8 mouse cellular contexts compared by ENCODE assay signal in the genomic region with DNA sequence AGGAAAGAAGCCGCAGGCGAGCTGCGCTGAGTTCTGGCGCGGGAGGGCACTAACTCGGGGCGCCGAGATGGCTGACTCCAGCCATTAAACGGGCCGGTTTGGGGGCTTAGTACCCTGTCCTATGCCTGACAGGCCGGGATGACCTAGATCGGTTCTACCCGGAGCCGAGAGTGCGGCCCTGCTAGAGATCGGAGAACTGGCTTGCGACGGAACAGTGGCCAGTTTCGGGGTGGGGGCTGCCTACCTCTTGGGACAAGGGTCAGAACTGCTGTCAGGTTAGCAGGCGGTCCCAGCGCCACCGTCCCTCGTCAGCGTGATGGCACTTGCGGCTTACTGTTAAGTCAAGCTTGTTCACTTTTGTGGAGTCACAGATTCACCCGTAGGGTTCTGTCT. TPM values are rescaled to one million over a fixed set of nuclear protein-coding genes. Genes with fewer than 3 reads are reported as not detected.
DNase-seq lines count a peak whose midpoint lies in the region; ATAC-seq and TF ChIP-seq lines count a peak whose summit lies in the region.

No protein-coding gene starts in this region.

- H3K4me3 ChIP-seq in heart, embryonic 16.5 days (ENCODE audit: low read length), result peak overlapping the region; percentile 94
- H3K4me3 ChIP-seq in forebrain, embryonic 14.5 days (ENCODE audit: low read depth, low read length), result peak overlapping the region; percentile 100
- peak overlapping the region; percentile 98 for H3K4me3 ChIP-seq in liver, embryonic 15.5 days (replicated peaks)

- in situ Hi-C loops in Patski (cut with MboI; ENCODE audit: low pct_unique_long_range_greater_than_20kb), result no loop called here

- H3K9me3 ChIP-seq in heart, embryonic 16.5 days (replicated peaks; ENCODE audit: control insufficient read depth, low read length), result no peaks in the 10 kb centered on the region
- H3K9me3 ChIP-seq in forebrain, embryonic 14.5 days (replicated peaks; ENCODE audit: control insufficient read depth, low read length), result no peaks in the 10 kb centered on the region
- H3K9me3 ChIP-seq in liver, embryonic 15.5 days (replicated peaks), result no peaks in the 10 kb centered on the region

- POLR2A ChIA-PET in Patski (lab: Charles Lee), result interaction anchor here (0.6 to 1.1 kb wide), 3 partner anchors 9 to 54 kb away, joined by 3 to 4 read pairs (median 4); a partner anchor contains a TSS

- peak overlapping the region; percentile 99 for H3K9ac ChIP-seq in heart, embryonic 16.5 days (ENCODE audit: low read length)
- H3K9ac ChIP-seq in forebrain, embryonic 14.5 days (ENCODE audit: low read length), result peak overlapping the region; percentile 97
- H3K9ac ChIP-seq in liver, embryonic 15.5 days, result peak overlapping the region; percentile 95

- peaks cover 23% of the 10 kb centered on the region for H3K36me3 ChIP-seq in heart, embryonic 16.5 days (ENCODE audit: control insufficient read depth, insufficient read depth)
- peaks cover 49% of the 10 kb centered on the region for H3K36me3 ChIP-seq in forebrain, embryonic 14.5 days (ENCODE audit: control insufficient read depth, insufficient read depth, low read length)
- H3K36me3 ChIP-seq in liver, embryonic 15.5 days (replicated peaks), result peaks cover 57% of the 10 kb centered on the region

- no peak for TF ChIP-seq CTCF in Patski (IDR thresholded peaks at IDR 0.05)

- no peak for DNase-seq in heart, postnatal 4 days
- DNase-seq in Patski (ENCODE audit: low read depth, low spot score), result no peak
- no peak for DNase-seq in forebrain, embryonic 14.5 days (ENCODE audit: low spot score)
- DNase-seq in retina, postnatal 1 day, result no peak
- no peak for DNase-seq in left cerebral cortex, adult 11 months (ENCODE audit: low spot score)
- no peak for DNase-seq in frontal cortex, postnatal 25 days (ENCODE audit: low spot score in 2 of 2)

- H3K27me3 ChIP-seq in heart, embryonic 16.5 days (ENCODE audit: control insufficient read depth, insufficient read depth, low read length), result no peaks in the 10 kb centered on the region
- H3K27me3 ChIP-seq in Patski, result no peaks in the 10 kb centered on the region
- H3K27me3 ChIP-seq in forebrain, embryonic 14.5 days (replicated peaks; ENCODE audit: control insufficient read depth, insufficient read depth, low read length), result no peaks in the 10 kb centered on the region
- H3K27me3 ChIP-seq in liver, embryonic 15.5 days, result no peaks in the 10 kb centered on the region

- H3K27ac ChIP-seq in heart, embryonic 16.5 days (ENCODE audit: low read length), result peak overlapping the region; percentile 91
- peak overlapping the region; percentile 89 for H3K27ac ChIP-seq in forebrain, embryonic 14.5 days (ENCODE audit: low read depth, low read length)
- H3K27ac ChIP-seq in liver, embryonic 15.5 days (replicated peaks), result peak overlapping the region; percentile 91

- CTCF ChIA-PET in Patski (lab: Charles Lee), result no interaction called here

- H3K4me2 ChIP-seq in heart, embryonic 16.5 days (ENCODE audit: low read depth, low read length), result peak overlapping the region; percentile 93
- H3K4me2 ChIP-seq in forebrain, embryonic 14.5 days (ENCODE audit: low read length), result peak overlapping the region; percentile 92
- peak overlapping the region; percentile 85 for H3K4me2 ChIP-seq in liver, embryonic 15.5 days

- peaks cover 33% of the 10 kb centered on the region for H3K4me1 ChIP-seq in heart, embryonic 16.5 days (ENCODE audit: control insufficient read depth, insufficient read depth, low read length)
- peaks cover 16% of the 10 kb centered on the region for H3K4me1 ChIP-seq in forebrain, embryonic 14.5 days (ENCODE audit: control insufficient read depth, insufficient read depth, low read length)
- H3K4me1 ChIP-seq in liver, embryonic 15.5 days (replicated peaks), result peaks cover 60% of the 10 kb centered on the region

- WGBS in heart, embryonic 16.5 days, result under 1% methylated on average over 26 of the region's 26 CpGs
- WGBS in forebrain, embryonic 14.5 days, result under 1% methylated on average over 26 of the region's 26 CpGs
- WGBS in liver, embryonic 15.5 days (ENCODE audit: insufficient replicate concordance), result 0% methylated on average over 26 of the region's 26 CpGs

- ATAC-seq in heart, embryonic 16.5 days (replicated peaks; ENCODE audit: extremely low read depth, insufficient read depth, low FRiP score), result peak; percentile 28; the same call in 1 of the 2 replicates
- peak; percentile 3 for ATAC-seq in Patski
- peak; percentile 49 for ATAC-seq in forebrain, embryonic 14.5 days
- peak; percentile 9 for ATAC-seq in liver, embryonic 15.5 days (ENCODE audit: insufficient read depth)

RNA-seq across cellular contexts. Expression of a gene that starts 0.4 kb away (rescaled TPM):
- polyA plus RNA-seq in heart, embryonic 16.5 days (2015; fragmentation: Nextera tagmentation; extraction: Ambion mirVana), result 15.4 and 18.8 TPM in 2 replicates
- total RNA-seq in heart, postnatal 4 days (2021), result 10 to 100 TPM; 18.3 to 20.8 TPM
- polyA plus RNA-seq in Patski (2021), result 31.0 TPM
- polyA plus RNA-seq in forebrain, embryonic 14.5 days (2014; fragmentation: Nextera tagmentation; extraction: Ambion mirVana), result 18.1 and 22.7 TPM in 2 replicates
- 7.7 and 8.2 TPM in 2 replicates for polyA plus RNA-seq in liver, embryonic 15.5 days (2015; fragmentation: Nextera tagmentation; extraction: Ambion mirVana)

RNA-seq across cellular contexts. Expression of a gene that starts 0.6 kb away (rescaled TPM):
- polyA plus RNA-seq in heart, embryonic 16.5 days (2015; fragmentation: Nextera tagmentation; extraction: Ambion mirVana), result 84.4 and 86.2 TPM in 2 replicates
- total RNA-seq in heart, postnatal 4 days (2021), result 10 to 100 TPM; 71.2 to 72.8 TPM
- polyA plus RNA-seq in Patski (2021), result 69.9 TPM
- 72.1 and 81.5 TPM in 2 replicates for polyA plus RNA-seq in forebrain, embryonic 14.5 days (2014; fragmentation: Nextera tagmentation; extraction: Ambion mirVana)
- polyA plus RNA-seq in liver, embryonic 15.5 days (2015; fragmentation: Nextera tagmentation; extraction: Ambion mirVana), result 49.5 and 51.3 TPM in 2 replicates

RNA-seq across cellular contexts. Expression of a gene that starts 8.5 kb away (rescaled TPM):
- 41.5 and 42.0 TPM in 2 replicates for polyA plus RNA-seq in heart, embryonic 16.5 days (2015; fragmentation: Nextera tagmentation; extraction: Ambion mirVana)
- total RNA-seq in heart, postnatal 4 days (2021), result 10 to 100 TPM; 34.0 to 40.6 TPM
- 47.4 TPM for polyA plus RNA-seq in Patski (2021)
- 9.5 and 12.5 TPM in 2 replicates for polyA plus RNA-seq in forebrain, embryonic 14.5 days (2014; fragmentation: Nextera tagmentation; extraction: Ambion mirVana)
- polyA plus RNA-seq in liver, embryonic 15.5 days (2015; fragmentation: Nextera tagmentation; extraction: Ambion mirVana), result 27.3 and 32.3 TPM in 2 replicates

RNA-seq across cellular contexts. Expression of a gene that starts 23.8 kb away (rescaled TPM):
- polyA plus RNA-seq in heart, embryonic 16.5 days (2015; fragmentation: Nextera tagmentation; extraction: Ambion mirVana), result 55.7 and 58.1 TPM in 2 replicates
- 10 to 100 TPM; 27.6 to 30.7 TPM for total RNA-seq in heart, postnatal 4 days (2021)
- 48.1 TPM for polyA plus RNA-seq in Patski (2021)
- 38.3 and 50.1 TPM in 2 replicates for polyA plus RNA-seq in forebrain, embryonic 14.5 days (2014; fragmentation: Nextera tagmentation; extraction: Ambion mirVana)
- polyA plus RNA-seq in liver, embryonic 15.5 days (2015; fragmentation: Nextera tagmentation; extraction: Ambion mirVana), result 10.4 and 10.9 TPM in 2 replicates

RNA-seq across cellular contexts. Expression of a gene that starts 40.1 kb away (rescaled TPM):
- polyA plus RNA-seq in heart, embryonic 16.5 days (2015; fragmentation: Nextera tagmentation; extraction: Ambion mirVana), result 107 and 117 TPM in 2 replicates
- 10 to 100 TPM; 46.6 to 50.5 TPM for total RNA-seq in heart, postnatal 4 days (2021)
- 78.9 TPM for polyA plus RNA-seq in Patski (2021)
- polyA plus RNA-seq in forebrain, embryonic 14.5 days (2014; fragmentation: Nextera tagmentation; extraction: Ambion mirVana), result 117 and 122 TPM in 2 replicates
- polyA plus RNA-seq in liver, embryonic 15.5 days (2015; fragmentation: Nextera tagmentation; extraction: Ambion mirVana), result 111 and 114 TPM in 2 replicates
